Mouse (Mus musculus): ENCODE data around the gene Mrps10. TPM values are rescaled to one million over a fixed set of nuclear protein-coding genes. Genes with fewer than 3 reads are reported as not detected.
"Not testable (repeated sequence)": the region's sequence is repeated elsewhere in the genome, so short reads cannot be mapped to it uniquely, and the experiment has no call there.

The Mrps10 gene
- polyA plus RNA-seq, 1 experiment from 2014 or later: 67.4 TPM

DNA sequence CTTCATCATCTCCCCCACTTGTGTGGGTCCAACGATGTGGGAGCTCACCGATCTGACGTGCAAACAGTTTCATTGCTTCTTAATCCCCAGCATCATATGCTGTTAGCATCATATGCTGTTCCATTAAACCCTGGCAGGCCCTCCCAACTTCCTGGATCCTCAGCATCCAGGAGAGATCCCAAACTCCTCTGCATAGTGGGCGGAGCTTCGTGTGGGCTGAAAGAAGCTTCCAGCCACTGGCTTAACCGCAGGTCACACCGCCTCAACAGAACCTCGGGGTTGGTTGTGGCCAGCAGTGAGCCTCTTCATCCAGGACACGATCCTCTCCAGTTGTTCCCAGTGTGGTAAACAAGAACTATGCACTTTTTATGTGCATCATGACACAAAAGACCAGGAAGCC lies 38.1 kb upstream of the Mrps10 start:
- Histone ChIP-seq H3K4me2 (ENCODE audit: low read depth, low read length) (no peak overlapping the region), H3K4me1 (ENCODE audit: control insufficient read depth, insufficient read depth, low read length) (peaks cover 4% of the 10 kb centered on the region; the same call in 1 of the 2 replicates), H3K27ac (ENCODE audit: low read length) (no peak overlapping the region), H3K9ac (ENCODE audit: low read length) (no peak overlapping the region), H3K9me3 (replicated peaks; ENCODE audit: control insufficient read depth, low read length) (no peaks in the 10 kb centered on the region), H3K36me3 (ENCODE audit: control insufficient read depth, insufficient read depth) (peaks cover 13% of the 10 kb centered on the region), H3K27me3 (ENCODE audit: control insufficient read depth, insufficient read depth, low read length) (no peaks in the 10 kb centered on the region), H3K4me3 (ENCODE audit: low read length) (no peak overlapping the region)
- ATAC-seq (replicated peaks; ENCODE audit: extremely low read depth, insufficient read depth, low FRiP score): no peak
- WGBS: 89% methylated on average over 9 of the region's 9 CpGs

DNA sequence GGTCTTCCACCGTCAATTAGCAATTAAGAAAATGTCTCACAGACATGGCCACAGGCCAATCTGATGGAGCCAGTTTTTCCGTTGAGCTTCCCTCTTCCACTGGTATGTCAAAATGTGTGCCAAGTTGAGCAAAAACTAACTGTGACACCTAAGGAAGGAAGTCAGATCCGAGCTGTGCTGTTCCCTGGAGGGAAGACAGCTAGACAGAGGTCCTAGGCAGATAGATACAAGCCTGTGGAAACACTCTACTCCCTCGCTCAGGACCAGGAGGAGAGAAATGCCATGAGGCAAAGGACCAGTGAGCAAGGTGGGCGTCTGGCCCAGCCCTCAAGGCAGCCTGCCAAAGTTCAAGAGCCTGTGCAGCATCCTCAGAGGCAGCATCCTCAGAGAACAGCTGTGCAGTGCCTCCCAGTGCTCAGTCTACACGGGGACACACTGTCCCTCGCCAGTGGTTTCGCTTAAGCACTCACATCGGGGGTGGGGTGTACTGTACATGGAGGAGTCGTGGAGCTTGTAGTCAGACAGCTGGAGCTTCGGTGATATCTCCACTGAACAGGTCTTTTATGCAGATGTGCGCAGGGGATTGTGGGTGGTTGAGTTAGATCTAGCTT lies 36.6 kb upstream of the Mrps10 start:
- H3K36me3 ChIP-seq (ENCODE audit: control insufficient read depth, insufficient read depth): peaks cover 9% of the 10 kb centered on the region; the same call in 1 of the 2 replicates
- no peaks in the 10 kb centered on the region for H3K27me3 ChIP-seq (ENCODE audit: control insufficient read depth, insufficient read depth, low read length)
- peak overlapping the region; percentile 52 for H3K27ac ChIP-seq (ENCODE audit: low read length)
- no peak; the same call in 1 of the 2 replicates for ATAC-seq (replicated peaks; ENCODE audit: extremely low read depth, insufficient read depth, low FRiP score)
- H3K9ac ChIP-seq (ENCODE audit: low read length): no peak overlapping the region
- WGBS: 60% methylated on average over 12 of the region's 12 CpGs
- H3K9me3 ChIP-seq (replicated peaks; ENCODE audit: control insufficient read depth, low read length): no peaks in the 10 kb centered on the region
- peaks cover 4% of the 10 kb centered on the region; the same call in 1 of the 2 replicates for H3K4me1 ChIP-seq (ENCODE audit: control insufficient read depth, insufficient read depth, low read length)
- no peak overlapping the region for H3K4me2 ChIP-seq (ENCODE audit: low read depth, low read length)
- H3K4me3 ChIP-seq (ENCODE audit: low read length): no peak overlapping the region

DNA sequence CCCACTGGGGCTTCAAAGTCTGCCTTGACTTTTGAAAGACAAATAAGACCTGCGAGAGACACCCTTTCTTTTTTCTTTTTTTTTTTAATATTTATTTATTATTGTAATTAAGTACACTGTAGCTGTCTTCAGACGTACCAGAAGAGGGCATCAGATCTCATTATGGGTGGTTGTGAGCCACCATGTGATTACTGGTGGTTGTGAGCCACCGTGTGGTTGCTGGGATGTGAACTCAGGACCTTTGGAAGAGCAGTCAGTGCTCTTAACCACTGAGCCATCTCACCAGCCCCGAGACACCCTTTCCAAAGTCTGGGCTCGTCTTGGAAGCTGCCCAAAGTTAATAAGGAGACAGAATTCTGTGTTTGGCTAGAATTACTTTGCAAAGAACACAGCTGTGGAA lies 36.0 kb upstream of the Mrps10 start:
- not testable (repeated sequence) for H3K4me2 ChIP-seq (ENCODE audit: low read depth, low read length); H3K4me1 ChIP-seq (ENCODE audit: control insufficient read depth, insufficient read depth, low read length); H3K4me3 ChIP-seq (ENCODE audit: low read length); H3K9ac ChIP-seq (ENCODE audit: low read length); H3K27me3 ChIP-seq (ENCODE audit: control insufficient read depth, insufficient read depth, low read length); H3K9me3 ChIP-seq (replicated peaks; ENCODE audit: control insufficient read depth, low read length); H3K27ac ChIP-seq (ENCODE audit: low read length); H3K36me3 ChIP-seq (ENCODE audit: control insufficient read depth, insufficient read depth); ATAC-seq (replicated peaks; ENCODE audit: extremely low read depth, insufficient read depth, low FRiP score)
- 58% methylated on average over 5 of the region's 5 CpGs for WGBS

DNA sequence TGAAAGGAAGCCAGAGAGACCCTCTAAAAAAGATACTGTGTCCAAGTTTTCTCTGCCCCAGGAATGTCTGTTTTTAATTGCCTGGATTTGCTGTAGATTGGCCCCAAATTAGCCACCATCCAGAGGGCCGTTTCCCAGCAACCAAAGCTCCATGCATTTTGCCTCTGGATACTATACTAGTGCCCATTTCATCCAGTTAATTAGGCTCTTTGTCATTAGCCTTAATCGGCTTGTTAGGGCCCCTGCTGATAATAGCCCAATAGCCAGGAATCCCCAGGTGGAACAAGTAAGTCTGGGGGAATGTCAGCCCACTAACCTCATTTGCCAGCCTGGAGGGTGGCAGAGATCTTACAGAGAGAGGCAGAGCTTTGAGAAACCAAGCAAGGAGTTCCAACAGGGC lies 35.3 kb upstream of the Mrps10 start:
- H3K4me1 ChIP-seq (ENCODE audit: control insufficient read depth, insufficient read depth, low read length): peaks cover 4% of the 10 kb centered on the region; the same call in 1 of the 2 replicates
- no peaks in the 10 kb centered on the region for H3K9me3 ChIP-seq (replicated peaks; ENCODE audit: control insufficient read depth, low read length)
- H3K9ac ChIP-seq (ENCODE audit: low read length): no peak overlapping the region
- H3K27ac ChIP-seq (ENCODE audit: low read length): no peak overlapping the region
- no peak overlapping the region for H3K4me2 ChIP-seq (ENCODE audit: low read depth, low read length)
- 70% methylated on average over 2 of the region's 2 CpGs for WGBS
- H3K27me3 ChIP-seq (ENCODE audit: control insufficient read depth, insufficient read depth, low read length): no peaks in the 10 kb centered on the region
- peaks cover 5% of the 10 kb centered on the region; the same call in 1 of the 2 replicates for H3K36me3 ChIP-seq (ENCODE audit: control insufficient read depth, insufficient read depth)
- ATAC-seq (replicated peaks; ENCODE audit: extremely low read depth, insufficient read depth, low FRiP score): no peak
- H3K4me3 ChIP-seq (ENCODE audit: low read length): no peak overlapping the region

DNA sequence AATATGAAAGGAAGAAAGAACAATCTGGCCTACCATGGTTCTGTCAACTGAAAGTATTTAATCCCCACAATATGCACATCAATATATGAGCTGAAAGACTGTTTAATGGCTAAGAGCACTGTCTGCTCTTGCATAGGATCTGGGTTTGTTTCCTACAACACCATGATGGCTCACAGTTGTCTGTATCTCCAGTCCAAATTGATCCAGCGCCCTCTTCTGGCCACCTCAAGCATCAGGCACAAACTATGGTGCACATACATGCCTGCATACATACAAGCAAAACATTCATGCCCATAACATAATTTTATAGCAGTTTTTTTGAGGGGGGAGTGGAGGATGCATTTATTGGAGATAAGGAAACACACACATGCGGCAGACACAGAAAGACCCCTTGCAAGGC lies 25.6 kb upstream of the Mrps10 start:
- ATAC-seq (replicated peaks; ENCODE audit: extremely low read depth, insufficient read depth, low FRiP score): no peak
- H3K4me2 ChIP-seq (ENCODE audit: low read depth, low read length): no peak overlapping the region
- peaks cover 46% of the 10 kb centered on the region for H3K36me3 ChIP-seq (ENCODE audit: control insufficient read depth, insufficient read depth)
- peaks cover 9% of the 10 kb centered on the region for H3K9me3 ChIP-seq (replicated peaks; ENCODE audit: control insufficient read depth, low read length)
- no peak overlapping the region for H3K27ac ChIP-seq (ENCODE audit: low read length)
- no peak overlapping the region for H3K4me3 ChIP-seq (ENCODE audit: low read length)
- H3K4me1 ChIP-seq (ENCODE audit: control insufficient read depth, insufficient read depth, low read length): no peaks in the 10 kb centered on the region
- no peak overlapping the region for H3K9ac ChIP-seq (ENCODE audit: low read length)
- no peaks in the 10 kb centered on the region for H3K27me3 ChIP-seq (ENCODE audit: control insufficient read depth, insufficient read depth, low read length)
- 81% methylated on average over 2 of the region's 2 CpGs for WGBS

DNA sequence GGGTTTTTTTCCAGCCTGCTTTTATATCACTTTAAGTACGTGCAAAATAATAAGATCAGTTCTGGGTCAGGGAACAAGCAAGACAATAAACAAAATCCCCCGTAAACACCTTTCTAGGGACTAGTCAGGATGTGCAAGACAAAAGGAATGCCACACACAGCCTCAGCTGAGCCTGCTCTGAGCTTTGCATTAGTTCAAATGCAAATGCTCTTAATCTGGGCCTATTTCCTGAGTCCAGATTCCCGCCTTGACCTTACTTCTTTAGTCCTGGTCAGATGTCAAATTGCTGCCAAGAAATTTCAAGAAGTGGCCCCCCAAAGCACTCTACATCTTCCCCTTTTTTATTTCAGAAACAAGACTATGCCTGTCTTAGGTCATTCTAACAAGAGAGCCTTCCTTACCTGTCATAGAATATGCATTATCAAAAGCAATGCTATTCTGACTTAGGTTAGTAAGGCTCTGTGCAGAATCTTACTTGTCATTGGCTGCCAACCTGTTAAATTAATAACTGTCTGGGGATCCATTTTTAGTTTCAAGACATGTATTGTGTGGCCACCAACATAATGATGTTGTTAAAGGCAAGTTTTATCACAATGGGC lies 18.9 kb upstream of the Mrps10 start:
- H3K27ac ChIP-seq (ENCODE audit: low read length): no peak overlapping the region
- no peak overlapping the region for H3K4me3 ChIP-seq (ENCODE audit: low read length)
- ATAC-seq (replicated peaks; ENCODE audit: extremely low read depth, insufficient read depth, low FRiP score): no peak
- 91% methylated on average over 3 of the region's 3 CpGs for WGBS
- no peak overlapping the region for H3K9ac ChIP-seq (ENCODE audit: low read length)
- no peaks in the 10 kb centered on the region for H3K27me3 ChIP-seq (ENCODE audit: control insufficient read depth, insufficient read depth, low read length)
- no peaks in the 10 kb centered on the region for H3K4me1 ChIP-seq (ENCODE audit: control insufficient read depth, insufficient read depth, low read length)
- peaks cover 51% of the 10 kb centered on the region for H3K36me3 ChIP-seq (ENCODE audit: control insufficient read depth, insufficient read depth)
- peaks cover 23% of the 10 kb centered on the region for H3K9me3 ChIP-seq (replicated peaks; ENCODE audit: control insufficient read depth, low read length)
- no peak overlapping the region for H3K4me2 ChIP-seq (ENCODE audit: low read depth, low read length)

DNA sequence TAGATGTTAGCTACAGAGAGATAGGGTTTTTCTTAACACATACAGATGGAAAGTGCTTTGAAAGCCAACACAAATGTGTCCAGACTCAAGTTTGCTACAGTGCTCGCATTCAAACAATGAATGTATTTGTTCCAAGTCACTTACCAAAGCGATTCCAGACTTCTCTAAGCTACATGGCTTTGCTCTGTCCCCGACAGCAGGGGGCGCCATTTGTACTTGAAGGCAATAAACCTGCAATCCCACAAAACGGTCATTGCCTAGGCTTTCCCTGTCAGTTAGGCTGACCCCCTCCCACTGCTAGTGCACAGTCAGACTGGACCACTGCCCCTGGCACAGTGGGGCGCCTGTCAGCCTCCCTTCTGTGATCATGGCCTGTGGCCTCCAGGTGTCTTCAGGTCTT lies 8.7 kb upstream of the Mrps10 start:
- no peak for ATAC-seq (replicated peaks; ENCODE audit: extremely low read depth, insufficient read depth, low FRiP score)
- Histone ChIP-seq H3K27me3 (ENCODE audit: control insufficient read depth, insufficient read depth, low read length) (no peaks in the 10 kb centered on the region), H3K4me2 (ENCODE audit: low read depth, low read length) (no peak overlapping the region), H3K9ac (ENCODE audit: low read length) (no peak overlapping the region), H3K9me3 (replicated peaks; ENCODE audit: control insufficient read depth, low read length) (0 out of 2 replicates have a peak, but pooled peaks cover 3% of the 10 kb centered on the region), H3K4me1 (ENCODE audit: control insufficient read depth, insufficient read depth, low read length) (no peaks in the 10 kb centered on the region), H3K4me3 (ENCODE audit: low read length) (no peak overlapping the region), H3K36me3 (ENCODE audit: control insufficient read depth, insufficient read depth) (peaks cover 28% of the 10 kb centered on the region), H3K27ac (ENCODE audit: low read length) (no peak overlapping the region)
- 47% methylated on average over 6 of the region's 6 CpGs for WGBS

DNA sequence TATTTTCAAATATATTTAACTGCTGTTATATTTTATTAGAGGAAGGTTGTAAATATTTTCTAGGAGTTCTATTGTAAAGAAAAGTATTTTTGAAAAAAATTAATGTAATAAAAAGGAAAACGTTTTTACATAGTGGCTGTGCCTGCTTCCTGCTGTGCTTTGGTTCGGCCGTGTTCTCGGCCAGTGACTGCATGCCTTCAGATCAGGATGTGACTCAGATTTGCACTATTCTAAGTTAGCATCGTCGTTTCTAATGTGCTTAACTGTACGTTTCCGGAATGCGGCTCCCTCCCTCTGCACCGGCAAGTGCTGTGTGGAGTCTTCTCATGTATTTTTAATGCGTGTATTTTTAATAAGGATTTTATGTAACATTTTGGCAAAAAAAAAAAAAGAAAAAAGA lies 7.3 kb upstream of the Mrps10 start:
- no peak overlapping the region for H3K9ac ChIP-seq (ENCODE audit: low read length)
- H3K27ac ChIP-seq (ENCODE audit: low read length): no peak overlapping the region
- 71% methylated on average over 11 of the region's 11 CpGs for WGBS
- no peak for ATAC-seq (replicated peaks; ENCODE audit: extremely low read depth, insufficient read depth, low FRiP score)
- H3K4me2 ChIP-seq (ENCODE audit: low read depth, low read length): no peak overlapping the region
- peaks cover 15% of the 10 kb centered on the region for H3K36me3 ChIP-seq (ENCODE audit: control insufficient read depth, insufficient read depth)
- H3K9me3 ChIP-seq (replicated peaks; ENCODE audit: control insufficient read depth, low read length): no peaks in the 10 kb centered on the region
- no peak overlapping the region for H3K4me3 ChIP-seq (ENCODE audit: low read length)
- H3K4me1 ChIP-seq (ENCODE audit: control insufficient read depth, insufficient read depth, low read length): no peaks in the 10 kb centered on the region
- H3K27me3 ChIP-seq (ENCODE audit: control insufficient read depth, insufficient read depth, low read length): no peaks in the 10 kb centered on the region

DNA sequence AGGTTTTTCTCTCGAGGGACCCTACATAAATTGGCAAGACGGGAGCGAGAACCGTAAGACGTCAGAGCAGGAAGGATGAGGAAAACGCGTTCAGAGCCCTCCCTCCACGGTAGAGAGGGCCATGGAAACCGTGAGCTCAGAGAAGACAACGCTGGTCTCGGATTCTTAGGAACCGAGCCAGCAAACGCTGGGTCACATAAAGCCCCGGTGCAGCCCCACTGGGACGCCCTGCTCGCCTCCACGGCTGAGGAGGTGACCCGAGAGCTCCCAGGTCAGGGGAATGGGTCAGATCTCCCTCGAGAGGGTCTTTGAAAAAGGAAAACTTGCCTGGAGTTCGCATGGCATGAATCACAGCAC lies 378 bp downstream of the Mrps10 start:
- H3K27me3 ChIP-seq (ENCODE audit: control insufficient read depth, insufficient read depth, low read length): no peaks in the 10 kb centered on the region; the same call in 1 of the 2 replicates
- H3K4me2 ChIP-seq (ENCODE audit: low read depth, low read length): peak overlapping the region; percentile 93
- peak; percentile 26; the same call in 1 of the 2 replicates for ATAC-seq (replicated peaks; ENCODE audit: extremely low read depth, insufficient read depth, low FRiP score)
- H3K4me3 ChIP-seq (ENCODE audit: low read length): peak overlapping the region; percentile 68
- H3K27ac ChIP-seq (ENCODE audit: low read length): no peak overlapping the region
- no peaks in the 10 kb centered on the region for H3K9me3 ChIP-seq (replicated peaks; ENCODE audit: control insufficient read depth, low read length)
- peaks cover 11% of the 10 kb centered on the region for H3K4me1 ChIP-seq (ENCODE audit: control insufficient read depth, insufficient read depth, low read length)
- H3K9ac ChIP-seq (ENCODE audit: low read length): peak overlapping the region; percentile 80
- H3K36me3 ChIP-seq (ENCODE audit: control insufficient read depth, insufficient read depth): peaks cover 12% of the 10 kb centered on the region; the same call in 1 of the 2 replicates
- WGBS: 3% methylated on average over 20 of the region's 20 CpGs

All from heart, embryonic 16.5 days (tissue).